Mouse (Mus musculus): ENCODE data around the gene Apobec2. TPM values are rescaled to one million over a fixed set of nuclear protein-coding genes. Genes with fewer than 3 reads are reported as not detected.

Gene Apobec2
- total and polyA plus RNA-seq, 3 experiments: 0.21 to 0.70 TPM; not detected in 1

Other genes starting within 250 kb of the Apobec2 start
- gene Trem1, start 200.2 kb downstream of the Apobec2 start, total RNA-seq (2012; rRNA removed): 0.08 TPM in 1 of 2 replicates, not detected in the other
- 0.17 and 0.32 TPM in 2 replicates for gene Trem1, start 200.2 kb downstream of the Apobec2 start, total RNA-seq (2014; rRNA removed)
- 0.25 and 0.29 TPM in 2 replicates for gene Trem1, start 200.2 kb downstream of the Apobec2 start, polyA plus RNA-seq (2012; ENCODE audit: insufficient read length, low read depth)
- gene Trem3, start 185.2 kb downstream of the Apobec2 start, total RNA-seq (2012; rRNA removed): not detected in 2 replicates
- not detected in 2 replicates for gene Trem3, start 185.2 kb downstream of the Apobec2 start, total RNA-seq (2014; rRNA removed)
- gene Trem3, start 185.2 kb downstream of the Apobec2 start, polyA plus RNA-seq (2012; ENCODE audit: insufficient read length, low read depth): not detected in 2 replicates
- gene Treml4, start 168.6 kb downstream of the Apobec2 start, total RNA-seq (2012; rRNA removed): 0.13 TPM in 1 of 2 replicates, not detected in the other
- 0.22 and 0.55 TPM in 2 replicates for gene Treml4, start 168.6 kb downstream of the Apobec2 start, total RNA-seq (2014; rRNA removed)
- 1.1 TPM in 2 replicates for gene Treml4, start 168.6 kb downstream of the Apobec2 start, polyA plus RNA-seq (2012; ENCODE audit: insufficient read length, low read depth)
- gene Treml2, start 133.4 kb downstream of the Apobec2 start, total RNA-seq (2012; rRNA removed): 1.3 and 2.4 TPM in 2 replicates
- 5.5 and 6.4 TPM in 2 replicates for gene Treml2, start 133.4 kb downstream of the Apobec2 start, total RNA-seq (2014; rRNA removed)
- gene Treml2, start 133.4 kb downstream of the Apobec2 start, polyA plus RNA-seq (2012; ENCODE audit: insufficient read length, low read depth): 9.8 and 10.2 TPM in 2 replicates
- gene B430306N03Rik, start 116.8 kb downstream of the Apobec2 start, total RNA-seq (2012; rRNA removed): 0.08 TPM in 1 of 2 replicates, not detected in the other
- 0.21 and 0.35 TPM in 2 replicates for gene B430306N03Rik, start 116.8 kb downstream of the Apobec2 start, total RNA-seq (2014; rRNA removed)
- 1.0 and 1.6 TPM in 2 replicates for gene B430306N03Rik, start 116.8 kb downstream of the Apobec2 start, polyA plus RNA-seq (2012; ENCODE audit: insufficient read length, low read depth)
- not detected in 2 replicates for gene Trem2, start 86.5 kb downstream of the Apobec2 start, total RNA-seq (2012; rRNA removed)
- not detected in 2 replicates for gene Trem2, start 86.5 kb downstream of the Apobec2 start, total RNA-seq (2014; rRNA removed)
- gene Trem2, start 86.5 kb downstream of the Apobec2 start, polyA plus RNA-seq (2012; ENCODE audit: insufficient read length, low read depth): not detected in 2 replicates
- gene Treml1, start 73.0 kb downstream of the Apobec2 start, total RNA-seq (2012; rRNA removed): not detected in 2 replicates
- gene Treml1, start 73.0 kb downstream of the Apobec2 start, total RNA-seq (2014; rRNA removed): not detected in 2 replicates
- not detected in 2 replicates for gene Treml1, start 73.0 kb downstream of the Apobec2 start, polyA plus RNA-seq (2012; ENCODE audit: insufficient read length, low read depth)
- gene Nfya, start 23.0 kb downstream of the Apobec2 start, total RNA-seq (2012; rRNA removed): 25.2 and 29.3 TPM in 2 replicates
- gene Nfya, start 23.0 kb downstream of the Apobec2 start, total RNA-seq (2014; rRNA removed): 18.6 and 26.9 TPM in 2 replicates
- gene Nfya, start 23.0 kb downstream of the Apobec2 start, polyA plus RNA-seq (2012; ENCODE audit: insufficient read length, low read depth): 44.2 and 50.4 TPM in 2 replicates
- 30.0 and 30.6 TPM in 2 replicates for gene Oard1, start 22.9 kb downstream of the Apobec2 start, total RNA-seq (2012; rRNA removed)
- 59.4 and 61.6 TPM in 2 replicates for gene Oard1, start 22.9 kb downstream of the Apobec2 start, total RNA-seq (2014; rRNA removed)
- 32.6 TPM in 2 replicates for gene Oard1, start 22.9 kb downstream of the Apobec2 start, polyA plus RNA-seq (2012; ENCODE audit: insufficient read length, low read depth)
- gene Tspo2, start 18.6 kb upstream of the Apobec2 start, total RNA-seq (2012; rRNA removed): not detected in 2 replicates
- not detected in 2 replicates for gene Tspo2, start 18.6 kb upstream of the Apobec2 start, total RNA-seq (2014; rRNA removed)
- gene Tspo2, start 18.6 kb upstream of the Apobec2 start, polyA plus RNA-seq (2012; ENCODE audit: insufficient read length, low read depth): not detected in 2 replicates
- 0.21 and 0.34 TPM in 2 replicates for gene Unc5cl, start 22.0 kb upstream of the Apobec2 start, total RNA-seq (2012; rRNA removed)
- gene Unc5cl, start 22.0 kb upstream of the Apobec2 start, total RNA-seq (2014; rRNA removed): not detected in 2 replicates
- 0.09 TPM in 1 of 2 replicates, not detected in the other for gene Unc5cl, start 22.0 kb upstream of the Apobec2 start, polyA plus RNA-seq (2012; ENCODE audit: insufficient read length, low read depth)